Mouse (Mus musculus) lung, embryonic 16.5 days (tissue): ENCODE results near the gene Wnt8b. TPM values are rescaled to one million over a fixed set of nuclear protein-coding genes. Genes with fewer than 3 reads are reported as not detected.

Experiments
- ATAC-seq: fragments of 200-750 bp; cut with Nextera tagmentation; 2 replicates; pipeline ENCODE4 v1.8.0; 2017; ENCODE audit warnings: low read depth, mild to moderate bottlenecking, moderate library complexity
- H3K27ac ChIP-seq: fragments of 300-500 bp; sonication (generic); 2 replicates; pipeline ENCODE4 v1.5.1; 2014; ENCODE audit warnings: mild to moderate bottlenecking, control low read depth, low read length
- H3K27me3 ChIP-seq: fragments of 300-500 bp; sonication (generic); 2 replicates; pipeline ENCODE4 v1.6.1; 2014; ENCODE audit warnings: low read depth, low read length, mixed read lengths; ENCODE audit not compliant: control insufficient read depth, insufficient read depth
- H3K36me3 ChIP-seq: fragments of 300-500 bp; sonication (generic); 2 replicates; pipeline ENCODE4 v1.6.1; 2014; ENCODE audit warnings: low read length; ENCODE audit not compliant: control insufficient read depth, insufficient read depth
- H3K4me1 ChIP-seq: fragments of 300-500 bp; sonication (generic); replicated peaks from 2 replicates; pipeline ENCODE4 v1.6.1; 2014; ENCODE audit warnings: low read length, mixed read lengths; ENCODE audit not compliant: control insufficient read depth, insufficient read depth
- H3K4me2 ChIP-seq: fragments of 300-500 bp; sonication (generic); 2 replicates; pipeline ENCODE4 v1.6.1; 2014; ENCODE audit warnings: low read depth, low read length, control low read depth
- H3K4me3 ChIP-seq: fragments of 300-500 bp; sonication (generic); 2 replicates; pipeline ENCODE4 v1.5.1; 2014; ENCODE audit warnings: mild to moderate bottlenecking, low read length, control low read depth
- H3K9ac ChIP-seq: fragments of 300-500 bp; sonication (generic); 2 replicates; pipeline ENCODE4 v1.6.1; 2014; ENCODE audit warnings: low read length, control low read depth
- H3K9me3 ChIP-seq: fragments of 300-500 bp; sonication (generic); 2 replicates; pipeline ENCODE4 v1.6.1; 2016; ENCODE audit warnings: low read length; ENCODE audit not compliant: control insufficient read depth
- WGBS: fragments of 180-500 bp; shearing (Covaris S2); extraction: QIAGEN DNeasy Blood & Tissue Kit; methylation state at CpG from one replicate; pipeline ENCODE4 v1.1.7; 2014; 5-methylcytosine and 5-hydroxymethylcytosine counted together
- polyA plus RNA-seq: library from polyadenylated mRNA; unstranded; fragments of >200 nt; fragmentation: Nextera tagmentation; extraction: Ambion mirVana; gene quantifications from 2 replicates; pipeline ENCODE4 v1.2.1, GENCODE M21; 2015

Gene Wnt8b
- polyA plus RNA-seq: not detected in 2 replicates

GRCm38 (mm10) chr19:44493128-44493527 lies at the start of gene Wnt8b:
Gene Wnt8b, plus strand, starts transcription at chr19:44493472.
- Histone ChIP-seq H3K4me3 (no peak within 1 kb of the TSS), H3K27me3 (peaks cover 3% of the 10 kb centered on the region), H3K9me3 (no peaks in the 10 kb centered on the region), H3K36me3 (no peaks in the 10 kb centered on the region), H3K4me1 (no peaks in the 10 kb centered on the region), H3K4me2 (no peak within 1 kb of the TSS), H3K27ac (no peak within 1 kb of the TSS), H3K9ac (no peak within 1 kb of the TSS)
- ATAC-seq: no peak
- WGBS: 40% methylated on average over 8 of the region's 8 CpGs

DNA sequence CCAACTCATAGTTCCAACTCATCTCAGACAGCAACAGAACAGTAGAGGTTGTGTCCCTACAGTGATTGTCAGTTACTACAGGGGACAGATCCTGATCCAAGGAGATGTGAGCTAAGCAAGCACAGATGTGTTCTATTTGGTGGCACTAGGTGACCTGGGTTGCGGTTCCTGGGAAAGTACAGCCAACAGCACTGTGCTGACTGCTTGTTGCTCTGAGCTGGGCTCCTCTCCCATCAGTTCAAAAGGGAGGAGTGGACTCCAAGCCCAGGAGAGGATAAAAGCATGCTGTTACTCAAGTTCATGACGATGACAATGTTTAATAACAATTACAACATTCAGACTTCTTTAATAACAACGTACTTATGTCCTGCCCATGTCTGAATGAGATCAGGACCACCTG lies 47.5 kb upstream of the Wnt8b start:
- ATAC-seq: no peak
- H3K36me3 ChIP-seq: no peaks in the 10 kb centered on the region
- H3K27ac ChIP-seq: no peak overlapping the region
- no peaks in the 10 kb centered on the region for H3K9me3 ChIP-seq
- WGBS: 79% methylated on average over 3 of the region's 3 CpGs
- no peaks in the 10 kb centered on the region for H3K27me3 ChIP-seq
- H3K4me1 ChIP-seq: no peaks in the 10 kb centered on the region
- no peak overlapping the region for H3K9ac ChIP-seq
- H3K4me2 ChIP-seq: no peak overlapping the region
- no peak overlapping the region for H3K4me3 ChIP-seq

DNA sequence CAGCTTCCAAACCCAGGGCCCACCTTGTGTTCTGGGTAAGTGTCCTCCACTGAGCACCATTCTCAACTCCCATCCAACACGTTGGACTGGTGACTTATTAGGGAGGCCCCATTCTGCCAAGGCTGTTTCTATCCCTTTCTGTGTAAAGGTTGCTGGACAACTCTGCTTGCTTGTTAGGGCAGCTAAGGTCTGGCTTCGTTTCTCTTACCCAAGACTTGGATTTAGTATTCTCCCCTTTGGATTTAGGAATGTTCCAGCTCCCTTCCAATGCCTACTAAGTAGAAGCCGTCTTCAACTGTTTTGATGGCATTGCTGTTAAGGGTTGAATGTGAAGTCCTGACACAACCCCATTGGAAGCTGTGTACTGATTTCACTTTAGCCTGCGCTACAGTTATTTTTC lies 45.3 kb upstream of the Wnt8b start:
- no peak overlapping the region for H3K4me2 ChIP-seq
- ATAC-seq: no peak
- H3K27me3 ChIP-seq: no peaks in the 10 kb centered on the region
- no peaks in the 10 kb centered on the region for H3K4me1 ChIP-seq
- H3K9ac ChIP-seq: no peak overlapping the region
- WGBS: 73% methylated on average over 4 of the region's 4 CpGs
- no peak overlapping the region for H3K27ac ChIP-seq
- H3K9me3 ChIP-seq: no peaks in the 10 kb centered on the region
- no peaks in the 10 kb centered on the region for H3K36me3 ChIP-seq
- no peak overlapping the region for H3K4me3 ChIP-seq

DNA sequence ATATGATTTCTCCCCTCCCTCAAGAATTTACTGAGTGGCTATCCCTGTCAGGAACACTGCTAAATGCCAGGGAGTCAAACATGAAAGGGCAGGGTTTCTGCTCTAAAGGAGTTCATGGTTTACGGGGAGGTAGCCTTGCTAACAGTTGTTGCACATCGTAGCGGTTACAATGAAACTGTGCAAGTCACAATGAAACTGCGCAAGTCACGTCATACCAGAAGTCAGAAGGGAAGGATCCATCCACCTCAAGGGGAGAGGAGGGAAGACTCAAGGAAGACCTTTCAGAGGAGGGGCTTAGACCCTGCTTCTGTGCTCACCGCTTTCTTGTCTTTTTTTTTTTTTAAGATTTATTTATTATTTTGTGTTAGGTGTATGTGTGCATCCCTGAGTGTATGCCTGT lies 38.4 kb upstream of the Wnt8b start:
- 66% methylated on average over 6 of the region's 6 CpGs for WGBS
- no peaks in the 10 kb centered on the region for H3K4me1 ChIP-seq
- ATAC-seq: no peak
- H3K27me3 ChIP-seq: no peaks in the 10 kb centered on the region
- no peak overlapping the region for H3K9ac ChIP-seq
- no peaks in the 10 kb centered on the region for H3K9me3 ChIP-seq
- no peak overlapping the region for H3K4me2 ChIP-seq
- H3K4me3 ChIP-seq: no peak overlapping the region
- no peak overlapping the region for H3K27ac ChIP-seq
- H3K36me3 ChIP-seq: no peaks in the 10 kb centered on the region

GRCm38 (mm10) chr19:44455356-44455755 lies 37.9 kb upstream of the Wnt8b start:
- 70% methylated on average over 8 of the region's 8 CpGs for WGBS
- no peak overlapping the region for H3K4me3 ChIP-seq
- H3K4me2 ChIP-seq: no peak overlapping the region
- H3K4me1 ChIP-seq: no peaks in the 10 kb centered on the region
- no peak overlapping the region for H3K9ac ChIP-seq
- H3K36me3 ChIP-seq: no peaks in the 10 kb centered on the region
- no peaks in the 10 kb centered on the region for H3K9me3 ChIP-seq
- no peaks in the 10 kb centered on the region for H3K27me3 ChIP-seq
- ATAC-seq: no peak
- H3K27ac ChIP-seq: no peak overlapping the region

DNA sequence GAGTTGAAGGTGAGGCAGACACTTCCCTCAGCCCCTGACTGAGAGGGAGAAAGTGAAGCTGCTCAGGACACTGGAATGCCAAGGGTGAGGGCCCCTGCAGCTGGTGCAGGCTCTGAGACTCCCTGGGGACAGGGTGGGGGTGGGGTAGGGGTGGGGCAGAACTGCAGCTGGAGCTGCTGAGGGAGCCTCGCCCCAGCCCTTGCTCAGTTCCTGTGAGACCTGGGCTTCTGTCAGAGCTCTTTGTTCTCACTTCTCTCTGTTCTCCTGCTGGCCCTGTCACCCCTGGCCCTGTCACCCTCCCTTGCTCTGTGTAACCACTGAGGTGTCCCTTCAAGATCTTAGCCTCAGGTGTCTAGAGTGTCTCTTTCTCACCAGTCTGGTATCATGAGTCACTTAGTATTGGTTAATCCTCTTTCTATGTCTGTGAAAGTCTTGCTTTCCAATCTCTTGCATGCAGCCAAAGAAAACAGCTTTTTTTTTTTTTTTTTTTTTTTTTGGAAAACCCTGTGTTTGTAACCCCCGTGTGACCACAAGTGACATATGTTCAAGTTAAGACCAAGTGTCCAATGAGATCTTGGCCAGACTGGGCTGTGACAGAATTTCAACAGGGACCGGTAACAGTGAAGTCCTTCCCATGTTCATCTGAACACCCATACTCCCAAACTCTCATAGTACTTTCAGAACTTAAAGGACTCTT lies 35.8 kb upstream of the Wnt8b start:
- no peak overlapping the region for H3K4me3 ChIP-seq
- no peaks in the 10 kb centered on the region for H3K27me3 ChIP-seq
- 46% methylated on average over 3 of the region's 3 CpGs for WGBS
- no peaks in the 10 kb centered on the region for H3K9me3 ChIP-seq
- peak; percentile 34; the same call in 1 of the 2 replicates for ATAC-seq
- no peaks in the 10 kb centered on the region for H3K4me1 ChIP-seq
- no peak overlapping the region for H3K9ac ChIP-seq
- H3K4me2 ChIP-seq: no peak overlapping the region
- no peak overlapping the region for H3K27ac ChIP-seq
- H3K36me3 ChIP-seq: no peaks in the 10 kb centered on the region

- ATAC-seq: no peak
- H3K9me3 ChIP-seq: no peaks in the 10 kb centered on the region
- no peaks in the 10 kb centered on the region for H3K4me1 ChIP-seq
- H3K36me3 ChIP-seq: no peaks in the 10 kb centered on the region
- no peak overlapping the region for H3K4me2 ChIP-seq
- 72% methylated on average over 13 of the region's 13 CpGs for WGBS
- no peak overlapping the region for H3K4me3 ChIP-seq
- H3K9ac ChIP-seq: no peak overlapping the region
- H3K27ac ChIP-seq: no peak overlapping the region
- H3K27me3 ChIP-seq: no peaks in the 10 kb centered on the region
Observed at GRCm38 (mm10) chr19:44458696-44459095, 34.6 kb upstream of the Wnt8b start.

GRCm38 (mm10) chr19:44460441-44460840 lies 32.8 kb upstream of the Wnt8b start:
- H3K4me2 ChIP-seq: no peak overlapping the region
- H3K36me3 ChIP-seq: no peaks in the 10 kb centered on the region
- H3K4me1 ChIP-seq: no peaks in the 10 kb centered on the region
- WGBS: 72% methylated on average over 5 of the region's 5 CpGs
- H3K9ac ChIP-seq: no peak overlapping the region
- no peak overlapping the region for H3K27ac ChIP-seq
- no peak overlapping the region for H3K4me3 ChIP-seq
- ATAC-seq: no peak
- H3K9me3 ChIP-seq: no peaks in the 10 kb centered on the region
- no peaks in the 10 kb centered on the region for H3K27me3 ChIP-seq

GRCm38 (mm10) chr19:44461500-44461899 lies 31.8 kb upstream of the Wnt8b start:
- 50% methylated on average over 4 of the region's 4 CpGs for WGBS
- Histone ChIP-seq H3K4me2 (no peak overlapping the region), H3K4me1 (no peaks in the 10 kb centered on the region), H3K4me3 (no peak overlapping the region), H3K36me3 (no peaks in the 10 kb centered on the region), H3K27ac (no peak overlapping the region), H3K27me3 (no peaks in the 10 kb centered on the region), H3K9me3 (no peaks in the 10 kb centered on the region), H3K9ac (no peak overlapping the region)
- ATAC-seq: no peak

GRCm38 (mm10) chr19:44462141-44462540 lies 31.1 kb upstream of the Wnt8b start:
- Histone ChIP-seq H3K4me3 (no peak overlapping the region), H3K27ac (no peak overlapping the region), H3K9me3 (no peaks in the 10 kb centered on the region), H3K36me3 (no peaks in the 10 kb centered on the region), H3K9ac (no peak overlapping the region), H3K4me1 (no peaks in the 10 kb centered on the region), H3K4me2 (no peak overlapping the region), H3K27me3 (no peaks in the 10 kb centered on the region)
- ATAC-seq: no peak
- WGBS: 77% methylated on average over 4 of the region's 4 CpGs
